Comparison of ENCODE assay signal across 8 mouse cellular contexts in the genomic region with DNA sequence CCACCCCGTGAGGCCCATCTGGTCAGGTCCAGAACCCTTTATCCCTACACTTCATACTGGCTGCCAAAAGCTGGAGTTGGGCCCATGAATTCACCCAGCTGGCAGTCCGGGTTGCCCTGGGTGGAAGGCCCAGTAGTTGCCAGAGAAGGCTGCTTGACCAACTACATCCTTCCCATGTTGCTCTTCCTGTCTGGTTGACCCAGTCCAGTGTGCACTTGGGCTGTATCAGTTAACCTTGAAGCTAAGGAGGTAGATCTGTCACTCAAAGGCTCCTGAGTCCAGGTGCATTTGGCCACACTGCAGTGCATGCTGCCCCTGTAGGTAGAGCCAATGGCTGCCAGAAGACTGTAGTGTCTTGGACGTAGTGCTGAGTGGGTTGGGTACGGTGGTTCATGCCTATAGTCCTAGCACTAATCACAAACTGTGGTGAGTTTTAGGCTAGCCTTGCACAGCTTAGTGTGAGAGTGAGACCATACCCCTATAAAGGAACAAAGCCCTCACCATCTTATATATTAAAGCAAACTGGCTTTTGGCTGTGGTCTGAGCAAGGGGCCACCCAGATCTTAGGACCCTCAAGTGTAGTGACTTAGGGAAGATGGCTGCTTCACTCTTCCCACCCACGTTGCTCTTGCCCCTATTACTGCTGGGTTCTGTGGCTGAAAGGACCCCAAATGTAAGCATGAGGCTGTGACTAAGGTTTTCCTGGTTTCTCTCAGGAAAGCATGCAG. TPM values are rescaled to one million over a fixed set of nuclear protein-coding genes. Genes with fewer than 3 reads are reported as not detected.
DNase-seq lines count a peak whose midpoint lies in the region; ATAC-seq and TF ChIP-seq lines count a peak whose summit lies in the region.

No protein-coding gene starts in this region.

- H3K36me3 ChIP-seq in liver, adult 2 months (ENCODE audit: control insufficient read depth, insufficient read depth, low read length), result peaks cover 11% of the 10 kb centered on the region
- peaks cover 23% of the 10 kb centered on the region for H3K36me3 ChIP-seq in heart, embryonic 10.5 days
- H3K36me3 ChIP-seq in kidney, postnatal 0 days (ENCODE audit: insufficient read depth, low read length), result peaks cover 16% of the 10 kb centered on the region
- H3K36me3 ChIP-seq in neural tube, embryonic 12.5 days, result peaks cover 12% of the 10 kb centered on the region; the same call in 1 of the 2 replicates

- TF ChIP-seq POLR2A in liver, adult 2 months (IDR thresholded peaks at IDR 0.05; ENCODE audit: extremely low read depth, insufficient read depth, low read length), result no peak

- H3K4me3 ChIP-seq in liver, adult 2 months (ENCODE audit: insufficient read depth, low read depth, low read length), result no peak overlapping the region
- H3K4me3 ChIP-seq in heart, embryonic 10.5 days, result peak overlapping the region; percentile 77
- 0 out of 2 replicates have a peak overlapping the region, but pooled peaks have one; percentile 77 for H3K4me3 ChIP-seq in kidney, postnatal 0 days (replicated peaks; ENCODE audit: low read depth, low read length)
- H3K4me3 ChIP-seq in neural tube, embryonic 12.5 days, result no peak overlapping the region

- H3K9me3 ChIP-seq in heart, embryonic 10.5 days, result no peaks in the 10 kb centered on the region
- no peaks in the 10 kb centered on the region for H3K9me3 ChIP-seq in kidney, postnatal 0 days (replicated peaks; ENCODE audit: low read length)
- H3K9me3 ChIP-seq in neural tube, embryonic 12.5 days, result no peaks in the 10 kb centered on the region

- 55% methylated on average over 5 of the region's 5 CpGs for WGBS in liver, adult 2 months
- WGBS in heart, embryonic 10.5 days, result 77% methylated on average over 5 of the region's 5 CpGs
- WGBS in kidney, postnatal 0 days, result 77% methylated on average over 5 of the region's 5 CpGs
- 78% methylated on average over 5 of the region's 5 CpGs for WGBS in neural tube, embryonic 12.5 days

- peak overlapping the region; percentile 49 for H3K9ac ChIP-seq in liver, adult 2 months (ENCODE audit: low read depth, low read length)
- 0 out of 2 replicates have a peak overlapping the region, but pooled peaks have one; percentile 81 for H3K9ac ChIP-seq in kidney, postnatal 0 days (ENCODE audit: low read depth, low read length)
- H3K9ac ChIP-seq in neural tube, embryonic 12.5 days, result peak overlapping the region; percentile 63; the same call in 1 of the 2 replicates

- H3K27ac ChIP-seq in liver, adult 2 months (replicated peaks; ENCODE audit: insufficient read depth, low read depth, low read length), result peak overlapping the region; percentile 82
- H3K27ac ChIP-seq in heart, embryonic 10.5 days, result peak overlapping the region; percentile 96
- peak overlapping the region; percentile 99 for H3K27ac ChIP-seq in kidney, postnatal 0 days
- H3K27ac ChIP-seq in neural tube, embryonic 12.5 days, result peak overlapping the region; percentile 82

- H3K4me2 ChIP-seq in kidney, postnatal 0 days (ENCODE audit: low read length), result peak overlapping the region; percentile 69; the same call in 1 of the 2 replicates
- H3K4me2 ChIP-seq in neural tube, embryonic 12.5 days (replicated peaks), result peak overlapping the region; percentile 88

- H3K4me1 ChIP-seq in liver, adult 2 months (ENCODE audit: control insufficient read depth, insufficient read depth, low read length), result peaks cover 14% of the 10 kb centered on the region
- peaks cover 55% of the 10 kb centered on the region for H3K4me1 ChIP-seq in heart, embryonic 10.5 days
- peaks cover 9% of the 10 kb centered on the region; the same call in 1 of the 2 replicates for H3K4me1 ChIP-seq in kidney, postnatal 0 days (replicated peaks; ENCODE audit: insufficient read depth, low read length)
- H3K4me1 ChIP-seq in neural tube, embryonic 12.5 days, result peaks cover 26% of the 10 kb centered on the region

- ATAC-seq in kidney, postnatal 0 days (replicated peaks; ENCODE audit: low FRiP score, low read depth), result no peak
- ATAC-seq in neural tube, embryonic 12.5 days (ENCODE audit: low FRiP score, low read depth), result no peak

- DNase-seq in liver, adult 2 months (ENCODE audit: extremely low read depth, low read depth, low spot score), result peak; percentile 79
- DNase-seq in liver, result no peak
- DNase-seq in adrenal gland, adult 2 months, result peak; percentile 59
- no peak for DNase-seq in heart, embryonic 10.5 days (ENCODE audit: low spot score)
- no peak for DNase-seq in kidney, postnatal 0 days (ENCODE audit: low spot score)
- DNase-seq in left cerebral cortex, adult 11 months (ENCODE audit: low spot score), result no peak
- DNase-seq in spleen, postnatal 14 days (ENCODE audit: low spot score in 2 of 2), result no peak

- peaks cover 16% of the 10 kb centered on the region for H3K79me2 ChIP-seq in liver, adult 2 months (ENCODE audit: control insufficient read depth, insufficient read depth, low read length)

- no peaks in the 10 kb centered on the region for H3K27me3 ChIP-seq in liver, adult 2 months (ENCODE audit: control insufficient read depth, insufficient read depth, low read length)
- no peaks in the 10 kb centered on the region for H3K27me3 ChIP-seq in heart, embryonic 10.5 days (ENCODE audit: insufficient read depth, poor library complexity, severe bottlenecking)
- H3K27me3 ChIP-seq in kidney, postnatal 0 days (ENCODE audit: insufficient read depth, low read length), result no peaks in the 10 kb centered on the region
- H3K27me3 ChIP-seq in neural tube, embryonic 12.5 days (replicated peaks), result peaks cover 8% of the 10 kb centered on the region

- TF ChIP-seq CTCF in liver, adult 2 months (IDR thresholded peaks at IDR 0.05; ENCODE audit: low read depth, low read length), result no peak
- 0 out of 2 replicates have a peak, but pooled peaks have one; percentile 14 for TF ChIP-seq CTCF in kidney, postnatal 0 days (IDR thresholded peaks at IDR 0.05; ENCODE audit: low read depth)

RNA-seq across cellular contexts. Expression of a gene that starts 1.5 kb away (rescaled TPM):
- total RNA-seq in liver, adult 2 months (2014; rRNA removed), result 18.7 and 22.3 TPM in 2 replicates
- polyA plus RNA-seq in liver, adult 2 months (2012; rRNA removed), result 17.3 and 26.5 TPM in 2 replicates
- total RNA-seq in adrenal gland, adult 2 months (2021), result 10 to 100 TPM; 53.6 to 87.6 TPM
- 159 and 170 TPM in 2 replicates for polyA plus RNA-seq in adrenal gland, adult 2 months (2012; rRNA removed)
- 5.2 and 10.4 TPM in 2 replicates for polyA plus RNA-seq in heart, embryonic 10.5 days (2016; fragmentation: Nextera tagmentation; extraction: Ambion mirVana)
- polyA plus RNA-seq in kidney, postnatal 0 days (2015; fragmentation: Nextera tagmentation; extraction: Ambion mirVana), result 18.7 and 21.3 TPM in 2 replicates
- polyA plus RNA-seq in neural tube, embryonic 12.5 days (2016; fragmentation: Nextera tagmentation; extraction: Ambion mirVana), result 12.5 and 13.4 TPM in 2 replicates

Comparison
In these comparisons a context has a peak if more than half of its experiments do, and no peak if none do; other contexts are left out.
1. DNase-seq: peak in liver, adult 2 months (single experiment) and adrenal gland, adult 2 months (single experiment); none in liver (single experiment), heart, embryonic 10.5 days (single experiment), kidney, postnatal 0 days (single experiment), left cerebral cortex, adult 11 months (single experiment) and spleen, postnatal 14 days (0 of 2).
2. H3K4me3 ChIP-seq: peak in heart, embryonic 10.5 days (single experiment) and kidney, postnatal 0 days (single experiment); none in liver, adult 2 months (single experiment) and neural tube, embryonic 12.5 days (single experiment).
3. Peak in every context shown above with its lines, with median percentiles within 50 percentile points of each other: H3K27ac ChIP-seq and H3K9ac ChIP-seq.